Mouse (Mus musculus) brain, embryonic 14.5 days (tissue): ENCODE results near the gene AB124611.

Experiments
- CTCF ChIP-seq: fragments of 200-500 bp; IDR thresholded peaks from 2 replicates; pipeline ENCODE4 v1.5.1; 2012; ENCODE audit warnings: inconsistent platforms, mild to moderate bottlenecking, moderate library complexity, borderline replicate concordance; ENCODE audit not compliant: insufficient read depth, insufficient read length; ENCODE audit errors: extremely low read depth
- POLR2A ChIP-seq: fragments of 200-500 bp; IDR thresholded peaks from 2 replicates; pipeline ENCODE4 v1.6.1; 2012; ENCODE audit warnings: mild to moderate bottlenecking, inconsistent platforms, borderline replicate concordance; ENCODE audit not compliant: poor library complexity, insufficient read depth, insufficient read length, severe bottlenecking; ENCODE audit errors: extremely low read depth

DNA sequence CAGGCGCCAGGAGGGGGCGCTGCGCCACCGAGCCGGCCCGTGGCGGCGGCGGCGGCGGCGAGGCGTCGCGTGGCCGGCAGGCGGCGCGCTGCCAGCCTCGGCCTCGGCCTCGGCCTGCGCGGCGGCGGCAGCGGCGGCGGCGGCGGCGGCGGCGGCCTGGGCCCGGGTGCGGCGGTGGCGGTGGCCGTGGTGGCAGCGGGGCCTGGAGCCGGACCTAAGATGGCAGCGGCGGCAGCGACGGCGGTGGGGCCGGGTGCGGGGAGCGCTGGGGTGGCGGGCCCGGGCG is 20.8 kb downstream of the AB124611 start, which contains the start of gene Carm1:
- TF ChIP-seq CTCF (no peak; the same call in 1 of the 2 replicates), POLR2A (no peak)
